Mouse (Mus musculus): Measurements from ENCODE around the gene Oxnad1. TPM values are rescaled to one million over a fixed set of nuclear protein-coding genes. Genes with fewer than 3 reads are reported as not detected.

The Oxnad1 gene
- total and polyA plus RNA-seq, 3 experiments: 47.6 to 111 (median 77.7) TPM

DNA sequence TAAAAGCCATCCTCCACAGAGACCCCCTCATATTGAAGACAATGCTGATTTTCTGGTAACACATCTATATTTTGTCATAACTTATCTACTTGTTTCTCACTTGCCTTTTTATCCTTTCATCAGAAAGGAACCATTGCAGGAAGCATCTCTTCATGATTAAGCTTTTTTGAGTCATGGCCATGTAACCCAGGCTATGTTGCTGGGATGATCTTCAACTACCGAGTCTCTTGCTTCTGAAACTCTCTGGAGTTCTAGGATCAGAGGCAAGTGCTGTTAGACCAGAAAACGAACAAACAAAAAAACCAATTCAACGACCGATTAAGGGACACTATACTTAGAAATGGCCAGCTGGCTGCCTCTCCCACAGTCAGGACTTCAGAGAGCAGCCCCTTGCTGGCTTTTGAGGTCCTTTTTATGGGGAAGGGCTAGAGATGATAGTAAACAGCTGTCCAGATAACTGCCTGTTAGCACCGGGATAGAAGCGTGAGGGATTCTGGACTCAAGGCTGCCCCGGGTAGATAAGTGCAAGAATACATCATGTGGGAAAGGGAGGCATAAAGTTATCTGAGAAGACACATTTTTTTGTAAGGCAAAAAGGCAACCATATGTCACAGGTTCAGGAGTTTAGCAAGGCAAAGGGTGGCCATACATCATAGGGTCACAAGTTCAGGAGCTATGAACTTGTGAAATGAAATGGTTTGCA lies 60.8 kb downstream of the Oxnad1 start:
- in situ Hi-C loops (cut with MboI; ENCODE audit: low pct_ligation_motif_present, low pct_unique_long_range_greater_than_20kb, low sequenced_read_pairs): no loop called here
- Histone ChIP-seq H3K36me3 (replicated peaks in 1 of 2; ENCODE audit: control insufficient read depth in 1 of 2, insufficient read depth in 1 of 2, low read length in 1 of 2) (no peaks in the 10 kb centered on the region), H3K9ac (ENCODE audit: insufficient read depth, low read depth) (no peak overlapping the region), H3K79me2 (replicated peaks; ENCODE audit: control insufficient read depth, extremely low read depth, insufficient read depth, poor library complexity, severe bottlenecking) (no peaks in the 10 kb centered on the region), H3K4me1 (ENCODE audit: control insufficient read depth in 1 of 2, insufficient read depth in 2 of 2) (peaks cover 0 to 3% of the 10 kb centered on the region in 2 experiments; a peak in 2 of 4 replicates), H3K4me2 (ENCODE audit: insufficient read depth, low read depth, poor library complexity, severe bottlenecking) (no peak overlapping the region), H3K9me3 (replicated peaks; ENCODE audit: low read length) (peaks cover 13% of the 10 kb centered on the region), H3K4me3 (replicated peaks in 1 of 3; ENCODE audit: low read depth in 2 of 3, low read length in 2 of 3, poor library complexity in 1 of 3) (no peak overlapping the region), H3K27ac (ENCODE audit: insufficient read depth, low read depth) (no peak overlapping the region), H3K27me3 (replicated peaks) (no peaks in the 10 kb centered on the region)
- no peak for DNase-seq (ENCODE audit: extremely low read depth)
- dilution Hi-C loops (cut with MboI; ENCODE audit: extremely low pct_ligation_motif_present, extremely low pct_unique_long_range_greater_than_20kb, low sequenced_read_pairs): no loop called here
- TF ChIP-seq ZMIZ1 (IDR thresholded peaks at IDR 0.05; ENCODE audit: low read depth, low read length) (no peak), USF1 (IDR thresholded peaks at IDR 0.05; ENCODE audit: low read depth, low read length) (no peak), RCOR1 (conservative IDR thresholded peaks at IDR 0.05; ENCODE audit: low read depth, low read length) (no peak), CHD1 (IDR thresholded peaks at IDR 0.05; ENCODE audit: low read depth, low read length) (no peak), BHLHE40 (IDR thresholded peaks at IDR 0.05; ENCODE audit: low read depth, low read length) (no peak), POLR2A (IDR thresholded peaks at IDR 0.05; ENCODE audit: low read depth, low read length) (no peak), MAFK (IDR thresholded peaks at IDR 0.05; ENCODE audit: insufficient replicate concordance, low read length) (no peak), ZC3H11A (IDR thresholded peaks at IDR 0.05; ENCODE audit: low read depth, low read length) (no peak), E2F4 (IDR thresholded peaks at IDR 0.05; ENCODE audit: insufficient replicate concordance, low read depth, low read length) (no peak), PAX5 (IDR thresholded peaks at IDR 0.05; ENCODE audit: low read length) (no peak), GABPA (IDR thresholded peaks at IDR 0.05; ENCODE audit: insufficient replicate concordance, low read depth, low read length) (no peak), MAX (IDR thresholded peaks at IDR 0.05; ENCODE audit: low read length) (no peak), HCFC1 (IDR thresholded peaks at IDR 0.05; ENCODE audit: low read depth, low read length) (no peak)

DNA sequence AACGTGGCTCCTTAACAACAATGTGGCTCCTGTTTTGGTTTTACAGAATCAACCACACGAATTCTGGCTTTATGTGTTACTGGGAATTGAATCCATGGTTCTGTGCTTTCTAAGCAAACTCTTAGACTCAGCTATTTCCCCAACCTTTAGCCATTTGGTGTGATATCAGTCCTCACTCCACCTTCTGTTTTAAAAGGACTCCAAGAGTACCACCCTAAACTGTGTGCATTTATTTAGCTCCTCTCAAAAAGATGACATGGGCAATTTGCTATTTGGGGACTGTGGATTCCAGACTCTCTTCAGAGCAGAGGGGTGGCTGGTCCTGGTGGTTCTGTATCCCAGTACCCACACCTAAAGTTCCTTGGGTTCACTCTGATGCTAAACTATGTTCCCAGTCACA lies 61.4 kb downstream of the Oxnad1 start:
- Histone ChIP-seq H3K36me3 (replicated peaks in 1 of 2; ENCODE audit: control insufficient read depth in 1 of 2, insufficient read depth in 1 of 2, low read length in 1 of 2) (no peaks in the 10 kb centered on the region), H3K27ac (ENCODE audit: insufficient read depth, low read depth) (no peak overlapping the region), H3K4me3 (replicated peaks in 1 of 3; ENCODE audit: low read depth in 2 of 3, low read length in 2 of 3, poor library complexity in 1 of 3) (no peak overlapping the region), H3K9me3 (replicated peaks; ENCODE audit: low read length) (peaks cover 13% of the 10 kb centered on the region), H3K4me2 (ENCODE audit: insufficient read depth, low read depth, poor library complexity, severe bottlenecking) (no peak overlapping the region), H3K79me2 (replicated peaks; ENCODE audit: control insufficient read depth, extremely low read depth, insufficient read depth, poor library complexity, severe bottlenecking) (no peaks in the 10 kb centered on the region), H3K9ac (ENCODE audit: insufficient read depth, low read depth) (no peak overlapping the region), H3K27me3 (replicated peaks) (no peaks in the 10 kb centered on the region), H3K4me1 (ENCODE audit: control insufficient read depth in 1 of 2, insufficient read depth in 2 of 2) (peaks cover 0 to 3% of the 10 kb centered on the region in 2 experiments; a peak in 2 of 4 replicates)
- no peak for DNase-seq (ENCODE audit: extremely low read depth)
- TF ChIP-seq RCOR1 (conservative IDR thresholded peaks at IDR 0.05; ENCODE audit: low read depth, low read length) (no peak), SIN3A (IDR thresholded peaks at IDR 0.05; ENCODE audit: low read length) (no peak), MEF2A (IDR thresholded peaks at IDR 0.05; ENCODE audit: borderline replicate concordance, low read depth, low read length) (no peak), ZKSCAN1 (IDR thresholded peaks at IDR 0.05; ENCODE audit: borderline replicate concordance, low read depth, low read length) (no peak), ETS1 (conservative IDR thresholded peaks at IDR 0.05; ENCODE audit: low read depth, low read length) (no peak), POLR2AphosphoS2 (IDR thresholded peaks at IDR 0.05; ENCODE audit: low read depth, low read length) (no peak), CTCF (conservative IDR thresholded peaks at IDR 0.05 in 1 of 2, IDR thresholded peaks at IDR 0.05 in 1 of 2; ENCODE audit: low read depth in 2 of 2, low read length in 2 of 2) (no peak), SMC3 (IDR thresholded peaks at IDR 0.05; ENCODE audit: low read depth, low read length) (no peak), PAX5 (IDR thresholded peaks at IDR 0.05; ENCODE audit: low read length) (no peak), IRF4 (IDR thresholded peaks at IDR 0.05; ENCODE audit: low read depth, low read length) (no peak), JUND (conservative IDR thresholded peaks at IDR 0.05; ENCODE audit: low read depth, low read length) (no peak), UBTF (IDR thresholded peaks at IDR 0.05; ENCODE audit: low read depth, low read length) (no peak), MAZ (IDR thresholded peaks at IDR 0.05; ENCODE audit: low read depth, low read length) (no peak), E2F4 (IDR thresholded peaks at IDR 0.05; ENCODE audit: insufficient replicate concordance, low read depth, low read length) (no peak), ELF1 (IDR thresholded peaks at IDR 0.05; ENCODE audit: low read depth, low read length) (no peak), RAD21 (IDR thresholded peaks at IDR 0.05; ENCODE audit: low read depth, low read length) (no peak), JUN (IDR thresholded peaks at IDR 0.05; ENCODE audit: insufficient read depth, low read depth, low read length) (no peak), NELFE (IDR thresholded peaks at IDR 0.05; ENCODE audit: low read depth, low read length) (no peak), USF2 (conservative IDR thresholded peaks at IDR 0.05; ENCODE audit: low read depth, low read length) (no peak), NRF1 (IDR thresholded peaks at IDR 0.05; ENCODE audit: low read depth, low read length) (no peak)
- dilution Hi-C loops (cut with MboI; ENCODE audit: extremely low pct_ligation_motif_present, extremely low pct_unique_long_range_greater_than_20kb, low sequenced_read_pairs) (no loop called here), in situ Hi-C loops (cut with MboI; ENCODE audit: low pct_ligation_motif_present, low pct_unique_long_range_greater_than_20kb, low sequenced_read_pairs) (no loop called here)
